Mouse (Mus musculus) CH12.LX (cell line): ENCODE measurements around the gene Arfgap1. TPM values are rescaled to one million over a fixed set of nuclear protein-coding genes. Genes with fewer than 3 reads are reported as not detected.

Experiments
- DNase-seq: peaks from one replicate; pipeline ENCODE4 v3.0.0-alpha.2; 2013; ENCODE audit errors: extremely low read depth
- H3K27ac ChIP-seq: 2 replicates; pipeline ENCODE4 v1.5.1; 2012; ENCODE audit warnings: low read depth, mild to moderate bottlenecking, control low read depth, moderate library complexity; ENCODE audit not compliant: insufficient read depth
- H3K27me3 ChIP-seq: replicated peaks from 2 replicates; pipeline ENCODE3; 2012; ENCODE audit warnings: inconsistent platforms
- H3K36me3 ChIP-seq, 2 experiments: replicated peaks in 1 of 2; 2 replicates each; pipeline versions ENCODE3 to v1.6.1; 2012; ENCODE audit warnings: inconsistent platforms in 1 of 2, low read length in 1 of 2, mild to moderate bottlenecking in 1 of 2, mixed read lengths in 1 of 2, moderate library complexity in 1 of 2; ENCODE audit not compliant: control insufficient read depth in 1 of 2, insufficient read depth in 1 of 2
- H3K4me1 ChIP-seq, 2 experiments: 2 replicates each; pipeline ENCODE4 v1.6.1; 2012; ENCODE audit warnings: inconsistent platforms in 1 of 2, moderate library complexity in 1 of 2; ENCODE audit not compliant: insufficient read depth in 2 of 2, control insufficient read depth in 1 of 2
- H3K4me2 ChIP-seq: 2 replicates; pipeline ENCODE4 v1.6.1; 2012; ENCODE audit warnings: low read depth, mild to moderate bottlenecking, control low read depth; ENCODE audit not compliant: poor library complexity, insufficient read depth, severe bottlenecking
- H3K4me3 ChIP-seq, 3 experiments: fragments of 150-350 bp in 1 of 3; sonication (generic) in 1 of 3; replicated peaks in 1 of 3; 2 replicates each; pipeline versions ENCODE3 to v1.5.1; 2011 to 2012; ENCODE audit warnings: low read depth in 2 of 3, low read length in 2 of 3, mild to moderate bottlenecking in 2 of 3, moderate library complexity in 2 of 3, control low read depth in 1 of 3, improper control_type of control experiment in 1 of 3, inconsistent platforms in 1 of 3, mixed read lengths in 1 of 3; ENCODE audit not compliant: poor library complexity in 1 of 3
- H3K79me2 ChIP-seq: replicated peaks from 2 replicates; pipeline ENCODE4 v1.6.1; 2012; ENCODE audit warnings: mild to moderate bottlenecking, moderate library complexity; ENCODE audit not compliant: control insufficient read depth, poor library complexity, insufficient read depth, severe bottlenecking; ENCODE audit errors: extremely low read depth
- H3K9ac ChIP-seq: 2 replicates; pipeline ENCODE4 v1.6.1; 2012; ENCODE audit warnings: low read depth, mild to moderate bottlenecking, control low read depth, moderate library complexity; ENCODE audit not compliant: insufficient read depth
- H3K9me3 ChIP-seq: replicated peaks from 2 replicates; pipeline ENCODE3; 2012; ENCODE audit warnings: low read length, inconsistent platforms, mixed read lengths
- BHLHE40 ChIP-seq: IDR thresholded peaks from 2 replicates; pipeline ENCODE4 v1.6.1; 2011; ENCODE audit warnings: mild to moderate bottlenecking, low read depth, low read length, improper control_type of control experiment
- CHD1 ChIP-seq: IDR thresholded peaks from 2 replicates; pipeline ENCODE4 v1.6.1; 2012; ENCODE audit warnings: low read depth, low read length, improper control_type of control experiment, inconsistent platforms
- CTCF ChIP-seq, 2 experiments: IDR thresholded peaks in 1 of 2; conservative IDR thresholded peaks in 1 of 2; 2 replicates each; pipeline ENCODE4 v1.5.1; 2011 to 2012; ENCODE audit warnings: low read depth in 2 of 2, low read length in 2 of 2, improper control_type of control experiment in 1 of 2, inconsistent platforms in 1 of 2, mild to moderate bottlenecking in 1 of 2, moderate library complexity in 1 of 2
- ELF1 ChIP-seq: IDR thresholded peaks from 2 replicates; pipeline ENCODE4 v1.6.1; 2014; ENCODE audit warnings: low read depth, mild to moderate bottlenecking, inconsistent platforms, low read length, improper control_type of control experiment
- HCFC1 ChIP-seq: IDR thresholded peaks from 2 replicates; pipeline ENCODE4 v1.6.1; 2012; ENCODE audit warnings: low read depth, mild to moderate bottlenecking, inconsistent platforms, low read length, improper control_type of control experiment
- IRF4 ChIP-seq: IDR thresholded peaks from 2 replicates; pipeline ENCODE4 v1.6.1; 2014; ENCODE audit warnings: low read depth, mild to moderate bottlenecking, inconsistent platforms, low read length, improper control_type of control experiment
- JUND ChIP-seq: conservative IDR thresholded peaks from 2 replicates; pipeline ENCODE4 v1.6.1; 2011; ENCODE audit warnings: low read depth, low read length, improper control_type of control experiment
- MAFK ChIP-seq: IDR thresholded peaks from 2 replicates; pipeline ENCODE4 v1.6.1; 2011; ENCODE audit warnings: low read length, improper control_type of control experiment; ENCODE audit not compliant: insufficient replicate concordance
- MEF2A ChIP-seq: IDR thresholded peaks from 2 replicates; pipeline ENCODE4 v1.6.1; 2014; ENCODE audit warnings: low read depth, mild to moderate bottlenecking, inconsistent platforms, low read length, improper control_type of control experiment, borderline replicate concordance
- MXI1 ChIP-seq: IDR thresholded peaks from 2 replicates; pipeline ENCODE4 v1.6.1; 2011; ENCODE audit warnings: mild to moderate bottlenecking, low read depth, low read length, improper control_type of control experiment
- MYC ChIP-seq: IDR thresholded peaks from 2 replicates; pipeline ENCODE4 v1.6.1; 2011; ENCODE audit warnings: low read depth, mild to moderate bottlenecking, improper control_type of control experiment, low read length
- NRF1 ChIP-seq: IDR thresholded peaks from 2 replicates; pipeline ENCODE4 v1.6.1; 2014; ENCODE audit warnings: low read depth, mild to moderate bottlenecking, inconsistent platforms, low read length, improper control_type of control experiment, moderate library complexity
- PAX5 ChIP-seq: IDR thresholded peaks from 2 replicates; pipeline ENCODE4 v1.6.1; 2012; ENCODE audit warnings: low read length, inconsistent platforms, mixed read lengths
- POLR2A ChIP-seq: IDR thresholded peaks from 2 replicates; pipeline ENCODE4 v1.6.1; 2011; ENCODE audit warnings: low read depth, mild to moderate bottlenecking, improper control_type of control experiment, low read length
- RAD21 ChIP-seq: IDR thresholded peaks from 2 replicates; pipeline ENCODE4 v1.6.1; 2011; ENCODE audit warnings: low read depth, mild to moderate bottlenecking, low read length, improper control_type of control experiment, moderate library complexity
- SIN3A ChIP-seq: IDR thresholded peaks from 2 replicates; pipeline ENCODE4 v1.6.1; 2012; ENCODE audit warnings: low read length, improper control_type of control experiment, inconsistent platforms
- SMC3 ChIP-seq: IDR thresholded peaks from 2 replicates; pipeline ENCODE4 v1.6.1; 2011; ENCODE audit warnings: low read depth, low read length, improper control_type of control experiment
- TBP ChIP-seq: conservative IDR thresholded peaks from 2 replicates; pipeline ENCODE4 v1.6.1; 2011; ENCODE audit warnings: low read depth, low read length, improper control_type of control experiment
- TCF12 ChIP-seq: IDR thresholded peaks from 2 replicates; pipeline ENCODE4 v1.6.1; 2014; ENCODE audit warnings: low read depth, mild to moderate bottlenecking, inconsistent platforms, low read length, improper control_type of control experiment
- USF1 ChIP-seq: IDR thresholded peaks from 2 replicates; pipeline ENCODE4 v1.6.1; 2014; ENCODE audit warnings: low read depth, mild to moderate bottlenecking, inconsistent platforms, low read length, improper control_type of control experiment
- ZC3H11A ChIP-seq: IDR thresholded peaks from 2 replicates; pipeline ENCODE4 v1.6.1; 2012; ENCODE audit warnings: low read depth, mild to moderate bottlenecking, inconsistent platforms, low read length, improper control_type of control experiment
- ZMIZ1 ChIP-seq: IDR thresholded peaks from 2 replicates; pipeline ENCODE4 v1.6.1; 2012; ENCODE audit warnings: low read depth, mild to moderate bottlenecking, inconsistent platforms, low read length, improper control_type of control experiment
- ZNF384 ChIP-seq: IDR thresholded peaks from 2 replicates; pipeline ENCODE4 v1.6.1; 2012; ENCODE audit warnings: low read depth, low read length, improper control_type of control experiment, inconsistent platforms
- dilution Hi-C: fragments of 300-500 bp; cut with MboI; formaldehyde crosslinking; loops from 2 replicates; pipeline ENCODE4 v1.14.3; 2020; ENCODE audit warnings: low sequenced_read_pairs; ENCODE audit not compliant: extremely low pct_unique_long_range_greater_than_20kb, extremely low pct_ligation_motif_present
- in situ Hi-C: fragments of 300-500 bp; cut with MboI; formaldehyde crosslinking; loops from 3 replicates; pipeline ENCODE4 v1.14.3; 2019; ENCODE audit warnings: low sequenced_read_pairs, low pct_ligation_motif_present, low pct_unique_long_range_greater_than_20kb, mixed read lengths
- polyA plus RNA-seq: library from polyadenylated mRNA; unstranded; fragments of >175 nt; gene quantifications from 2 replicates; pipeline ENCODE4 v1.2.1, GENCODE M21; 2012; ENCODE audit warnings: low read depth; ENCODE audit not compliant: insufficient read length
- total RNA-seq, 2 experiments: library from RNA; depleted of rRNA; stranded (reverse); fragments of 300-350 nt in 1 of 2; fragments of >200 nt in 1 of 2; gene quantifications; 2 replicates each; pipeline ENCODE4 v1.2.3; 2012 to 2014

The Arfgap1 gene
- total and polyA plus RNA-seq, 3 experiments: 21.3 to 37.5 (median 32.4) TPM

DNA sequence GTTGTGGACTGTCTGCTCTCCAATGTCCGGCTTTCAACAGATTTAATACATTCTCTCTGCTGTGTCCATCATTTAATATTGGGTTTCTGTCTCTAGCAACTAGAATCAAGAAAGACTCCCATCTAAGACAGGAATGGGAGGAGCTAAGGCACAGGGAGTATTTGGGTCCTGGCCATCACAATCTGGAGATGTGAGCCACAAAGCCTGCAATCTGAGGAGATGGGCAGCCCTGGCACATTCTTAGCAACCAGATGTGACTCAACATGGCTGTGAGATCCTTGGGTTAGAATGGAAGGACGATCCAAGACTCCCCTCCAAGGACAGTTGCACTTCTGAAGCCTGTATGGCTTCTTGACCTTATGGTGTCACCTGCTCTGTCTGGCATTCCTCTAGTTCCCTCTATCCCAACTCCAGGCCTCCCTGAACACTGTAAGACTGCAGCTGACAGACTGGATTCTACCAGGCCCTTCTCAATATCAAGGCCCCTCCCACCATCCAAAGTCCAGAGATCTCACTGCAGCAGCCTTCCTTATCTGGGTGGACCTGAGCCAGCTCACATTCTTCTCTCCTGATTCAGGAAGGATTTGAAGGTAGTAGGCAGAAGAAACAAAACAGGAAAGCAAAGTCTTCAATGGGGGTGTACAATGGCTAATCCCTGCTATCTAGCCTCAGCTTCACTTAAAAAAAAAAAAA is 4.3 kb upstream of the Arfgap1 start:
- no peak overlapping the region for H3K4me2 ChIP-seq
- no peaks in the 10 kb centered on the region for H3K9me3 ChIP-seq
- DNase-seq: no peak
- peaks cover 0 to 9% of the 10 kb centered on the region in 2 experiments; a peak in 2 of 4 replicates for H3K4me1 ChIP-seq
- H3K36me3 ChIP-seq: no peaks in the 10 kb centered on the region
- no peak overlapping the region for H3K4me3 ChIP-seq
- peaks cover 6% of the 10 kb centered on the region for H3K79me2 ChIP-seq
- H3K9ac ChIP-seq: no peak overlapping the region
- dilution Hi-C loops (no loop called here), in situ Hi-C loops (no loop called here)
- H3K27ac ChIP-seq: no peak overlapping the region
- H3K27me3 ChIP-seq: peaks cover 49% of the 10 kb centered on the region
- no peak for TF ChIP-seq TCF12
- TF ChIP-seq USF1: no peak
- no peak for TF ChIP-seq POLR2A
- no peak for TF ChIP-seq ZMIZ1
- TF ChIP-seq CHD1: no peak
- TF ChIP-seq MAFK: no peak
- TF ChIP-seq ZC3H11A: no peak
- TF ChIP-seq, all 38 proteins: peak for 0

DNA sequence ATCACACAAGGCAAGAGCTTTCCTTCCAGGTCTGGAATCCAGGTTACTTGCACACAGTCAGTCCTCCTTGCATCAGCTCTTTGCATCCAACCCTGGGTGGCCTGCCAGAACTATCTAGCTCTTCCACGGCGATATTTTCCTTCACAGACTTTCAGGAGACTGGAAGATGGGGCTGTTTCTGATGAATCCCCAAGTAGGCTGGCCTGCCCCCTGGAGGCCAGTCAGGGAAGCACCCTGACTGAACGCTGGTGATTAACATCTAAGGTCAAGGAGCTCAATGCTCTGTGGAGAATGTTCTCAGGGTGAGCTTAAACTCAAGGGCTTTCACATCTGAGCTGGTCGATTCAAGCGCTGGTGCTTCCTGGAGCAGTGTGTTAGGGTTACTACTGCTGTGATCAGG is 3.1 kb upstream of the Arfgap1 start:
- in situ Hi-C loops: no loop called here
- peaks cover 3 to 20% of the 10 kb centered on the region in 2 experiments; a peak in 3 of 4 replicates for H3K4me1 ChIP-seq
- TF ChIP-seq CTCF (conservative IDR thresholded peaks at IDR 0.05 in 1 of 2, IDR thresholded peaks at IDR 0.05 in 1 of 2; ENCODE audit: low read depth in 2 of 2, low read length in 2 of 2) (peak; percentile 79 to 86), RAD21 (peak; percentile 53), SMC3 (peak; percentile 79), ZNF384 (no peak), PAX5 (no peak)

DNA sequence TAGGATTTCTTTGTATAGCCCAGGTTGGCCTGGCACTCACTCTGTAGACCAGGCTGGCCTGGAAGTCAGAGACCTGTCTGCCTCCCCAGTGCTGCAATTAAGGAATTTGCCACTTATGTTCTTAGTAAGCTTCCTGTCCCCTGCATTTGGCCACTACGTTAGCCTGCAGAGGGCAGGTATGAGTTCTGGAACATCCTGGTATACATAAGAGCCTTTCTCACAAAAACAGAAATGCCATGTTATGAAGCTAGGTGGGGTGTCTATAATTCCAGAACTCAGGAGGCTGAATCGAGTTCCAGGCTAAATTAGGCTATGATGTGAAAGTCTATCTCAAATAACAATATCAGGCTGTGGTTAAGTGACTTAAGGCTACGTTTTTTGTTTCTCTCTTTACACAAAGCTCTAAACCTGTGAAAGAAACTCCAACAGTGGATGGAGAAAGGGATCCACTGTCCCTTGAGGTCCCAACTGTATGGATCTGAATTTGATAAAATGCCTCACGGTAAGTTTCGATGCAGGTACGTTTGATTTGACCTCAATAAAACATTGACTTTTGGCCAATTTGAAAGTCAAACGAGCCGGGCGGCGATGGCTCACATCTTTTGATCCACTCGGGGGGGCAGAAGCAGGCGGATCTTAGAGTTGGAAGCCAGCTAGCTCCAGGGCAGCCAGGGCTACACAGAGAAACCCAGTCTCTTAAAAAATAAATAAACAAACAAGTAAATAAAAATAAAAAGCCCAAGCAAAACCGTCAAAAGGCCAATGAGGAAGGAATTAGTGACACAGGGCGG is 738 bp upstream of the Arfgap1 start:
- Histone ChIP-seq H3K9me3 (no peaks in the 10 kb centered on the region), H3K4me2 (peak overlapping the region; percentile 99), H3K9ac (peak overlapping the region; percentile 96), H3K79me2 (peaks cover 26% of the 10 kb centered on the region), H3K4me1 (peaks cover 3 to 27% of the 10 kb centered on the region in 2 experiments; a peak in 3 of 4 replicates), H3K27me3 (peaks cover 23% of the 10 kb centered on the region), H3K36me3 (peaks cover 13 to 26% of the 10 kb centered on the region in 2 experiments), H3K4me3 (peak overlapping the region; percentile 76 to 96 (median 84)), H3K27ac (no peak overlapping the region)
- dilution Hi-C loops (no loop called here), in situ Hi-C loops (loop anchor here (5.0 kb wide), 1 partner anchor 34 kb away; no protein-coding TSS in a partner anchor)
- peak; percentile 69 for DNase-seq
- TF ChIP-seq MYC: no peak
- peak in 1 of 2 experiments; percentile 67; a peak in 2 of 4 replicates for TF ChIP-seq CTCF (conservative IDR thresholded peaks at IDR 0.05 in 1 of 2, IDR thresholded peaks at IDR 0.05 in 1 of 2; ENCODE audit: low read depth in 2 of 2, low read length in 2 of 2)
- no peak for TF ChIP-seq TBP
- no peak for TF ChIP-seq BHLHE40
- TF ChIP-seq HCFC1: 0 out of 2 replicates have a peak, but pooled peaks have one; percentile 32
- peak; percentile 77 for TF ChIP-seq IRF4
- TF ChIP-seq ELF1: peak; percentile 52; the same call in 1 of the 2 replicates
- TF ChIP-seq JUND: 0 out of 2 replicates have a peak, but pooled peaks have one; percentile 39
- TF ChIP-seq NRF1: no peak
- TF ChIP-seq MXI1: peak; percentile 40; the same call in 1 of the 2 replicates
- peak; percentile 4 for TF ChIP-seq RAD21
- TF ChIP-seq USF1: no peak
- 0 out of 2 replicates have a peak, but pooled peaks have one; percentile 26 for TF ChIP-seq MEF2A
- 0 out of 2 replicates have a peak, but pooled peaks have one; percentile 53 for TF ChIP-seq SIN3A

More for the DNA sequence above, 3.1 kb upstream of the Arfgap1 start:
- Histone ChIP-seq H3K36me3 (peaks cover 0 to 3% of the 10 kb centered on the region in 2 experiments), H3K79me2 (peaks cover 18% of the 10 kb centered on the region), H3K9me3 (no peaks in the 10 kb centered on the region), H3K27me3 (peaks cover 42% of the 10 kb centered on the region), H3K27ac (no peak overlapping the region), H3K4me2 (no peak overlapping the region), H3K9ac (no peak overlapping the region), H3K4me3 (no peak overlapping the region)
- peak; percentile 61 for DNase-seq
- dilution Hi-C loops: no loop called here
